Mouse (Mus musculus): ENCODE data around the gene Ints3. TPM values are rescaled to one million over a fixed set of nuclear protein-coding genes. Genes with fewer than 3 reads are reported as not detected.

The Ints3 gene
- 29.1 and 32.6 TPM in 2 replicates for polyA plus RNA-seq (2015; fragmentation: Nextera tagmentation; extraction: Ambion mirVana)

DNA sequence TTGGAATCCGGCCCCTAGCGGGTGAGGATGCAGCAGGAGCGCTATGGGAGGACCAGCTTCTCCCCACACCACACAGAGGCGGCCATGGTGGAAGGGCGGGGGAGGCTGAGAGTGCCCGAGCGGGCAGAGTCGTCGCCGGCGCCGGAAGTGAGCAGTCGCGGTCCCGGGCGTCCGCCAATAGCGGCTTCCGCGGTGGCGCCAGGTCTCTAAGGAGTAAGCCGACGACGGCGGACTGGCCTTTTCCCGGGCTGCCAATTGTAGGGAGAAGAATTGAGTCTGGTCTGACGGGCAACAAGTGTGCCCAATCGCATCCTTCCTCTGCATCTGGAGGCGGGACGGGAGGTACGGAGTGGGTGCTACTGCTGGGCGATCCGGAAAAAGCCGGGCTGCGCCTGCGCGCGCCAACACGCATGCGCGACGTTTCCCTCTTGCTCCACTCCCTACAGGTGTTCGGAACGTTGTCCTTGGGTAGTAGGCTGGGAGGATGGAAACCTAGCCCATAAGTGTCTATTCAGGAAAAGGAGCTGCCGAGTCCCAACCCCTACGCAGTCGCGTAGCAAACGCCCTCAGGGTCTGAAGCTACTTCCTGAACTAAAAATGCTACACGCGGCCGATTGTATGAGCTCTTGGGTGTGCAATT lies at the start of gene Ints3:
Ints3 (minus strand) TSS at position 242 of the 640 bp plus-strand sequence.
- under 1% methylated on average over 52 of the region's 52 CpGs for WGBS
- H3K36me3 ChIP-seq, result 0 out of 2 replicates have a peak, but pooled peaks cover 7% of the 10 kb centered on the region
- H3K4me1 ChIP-seq (replicated peaks), result peaks cover 37% of the 10 kb centered on the region
- peak within 1 kb of the TSS; percentile 96 for H3K27ac ChIP-seq
- H3K4me3 ChIP-seq (replicated peaks), result peak within 1 kb of the TSS; percentile 90
- peak; percentile 100 for ATAC-seq
- H3K9ac ChIP-seq (replicated peaks), result peak within 1 kb of the TSS; percentile 95
- H3K27me3 ChIP-seq, result no peaks in the 10 kb centered on the region
- H3K9me3 ChIP-seq, result no peaks in the 10 kb centered on the region
- peak within 1 kb of the TSS; percentile 99 for H3K4me2 ChIP-seq (replicated peaks)

GRCm38 (mm10) chr3:90475831-90476611 lies 42.6 kb upstream of the Ints3 start, which contains the start of gene Ilf2:
Gene Ilf2 (plus strand): TSS chr3:90476126.
- Histone ChIP-seq H3K36me3 (peaks cover 33% of the 10 kb centered on the region), H3K27me3 (no peaks in the 10 kb centered on the region), H3K9ac (replicated peaks) (peak within 1 kb of the TSS; percentile 87), H3K27ac (peak within 1 kb of the TSS; percentile 90), H3K4me2 (replicated peaks) (peak within 1 kb of the TSS; percentile 78), H3K4me3 (replicated peaks) (peak within 1 kb of the TSS; percentile 84), H3K4me1 (replicated peaks) (peaks cover 17% of the 10 kb centered on the region), H3K9me3 (no peaks in the 10 kb centered on the region)
- ATAC-seq, result peak; percentile 100
- WGBS, result under 1% methylated on average over 45 of the region's 45 CpGs

- peak; percentile 25; the same call in 1 of the 2 replicates for ATAC-seq
- Histone ChIP-seq H3K36me3 (peaks cover 25% of the 10 kb centered on the region), H3K4me1 (replicated peaks) (peaks cover 17% of the 10 kb centered on the region), H3K27ac (no peak overlapping the region), H3K4me3 (replicated peaks) (peak overlapping the region; percentile 31), H3K9ac (replicated peaks) (no peak overlapping the region), H3K27me3 (no peaks in the 10 kb centered on the region), H3K4me2 (replicated peaks) (0 out of 2 replicates have a peak overlapping the region, but pooled peaks have one; percentile 29), H3K9me3 (no peaks in the 10 kb centered on the region)
- WGBS, result 43% methylated on average over 16 of the region's 16 CpGs
These were observed 41.9 kb upstream of the Ints3 start for GRCm38 (mm10) chr3:90475151-90475830.

DNA sequence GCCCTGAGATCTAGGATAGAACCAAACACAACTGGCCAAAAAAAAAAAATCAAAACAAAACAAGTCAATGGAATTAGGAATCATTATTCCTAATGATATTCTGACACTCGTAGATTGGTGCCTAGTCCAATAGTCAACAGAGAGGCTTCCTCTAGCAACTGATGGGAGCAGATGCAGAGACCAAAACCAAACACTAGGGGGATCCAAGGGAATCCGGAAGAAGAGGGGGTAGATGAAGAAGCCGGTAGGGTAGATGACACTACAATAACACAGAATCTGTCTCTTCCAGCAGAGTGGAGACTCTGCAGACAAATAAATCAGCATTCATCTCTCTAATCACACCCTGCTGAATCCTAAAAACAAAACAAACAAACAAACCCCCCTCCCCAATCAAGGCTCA lies 38.8 kb upstream of the Ints3 start:
- Histone ChIP-seq H3K4me2 (replicated peaks) (no peak overlapping the region), H3K9ac (replicated peaks) (no peak overlapping the region), H3K9me3 (no peaks in the 10 kb centered on the region), H3K4me3 (replicated peaks) (no peak overlapping the region), H3K4me1 (replicated peaks) (peaks cover 5% of the 10 kb centered on the region), H3K27ac (no peak overlapping the region), H3K27me3 (no peaks in the 10 kb centered on the region), H3K36me3 (no peaks in the 10 kb centered on the region)
- WGBS, result 38% methylated on average over 3 of the region's 3 CpGs
- ATAC-seq, result no peak

GRCm38 (mm10) chr3:90467618-90468300 lies 34.3 kb upstream of the Ints3 start:
- ATAC-seq, result no peak
- Histone ChIP-seq H3K4me2 (replicated peaks) (no peak overlapping the region), H3K4me3 (replicated peaks) (no peak overlapping the region), H3K9me3 (no peaks in the 10 kb centered on the region), H3K9ac (replicated peaks) (no peak overlapping the region), H3K27me3 (peaks cover 36% of the 10 kb centered on the region), H3K4me1 (replicated peaks) (peaks cover 14% of the 10 kb centered on the region), H3K27ac (no peak overlapping the region), H3K36me3 (no peaks in the 10 kb centered on the region)
- 93% methylated on average over 10 of the region's 10 CpGs for WGBS

DNA sequence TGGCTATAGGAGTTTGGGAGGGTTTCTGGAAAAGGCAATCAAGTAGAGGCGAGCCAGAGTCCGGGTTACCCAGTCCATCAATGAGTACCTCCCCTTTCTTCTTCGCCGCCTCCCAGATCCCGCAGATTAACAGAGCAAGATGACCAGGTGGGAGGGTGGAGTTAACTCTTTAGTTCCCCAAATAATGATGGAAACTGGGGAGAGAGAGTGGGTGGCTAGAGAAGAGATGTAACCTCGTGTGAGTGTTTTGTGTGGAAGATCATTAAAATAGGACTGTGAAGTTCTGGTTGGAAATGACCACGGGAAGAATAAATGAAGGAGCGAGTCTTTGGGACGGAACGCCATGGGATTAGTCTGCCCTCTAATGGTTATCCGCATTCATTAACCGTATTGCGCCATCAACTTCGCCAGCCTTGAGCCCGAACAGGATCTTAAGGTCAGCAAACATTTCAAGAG lies 32.9 kb upstream of the Ints3 start:
- H3K4me1 ChIP-seq (replicated peaks), result peaks cover 14% of the 10 kb centered on the region
- ATAC-seq, result peak; percentile 49
- WGBS, result 1% methylated on average over 15 of the region's 15 CpGs

GRCm38 (mm10) chr3:90465686-90466310 lies 32.4 kb upstream of the Ints3 start, which contains the start of gene Npr1:
Gene Npr1 (minus strand): TSS chr3:90465866.
- H3K27me3 ChIP-seq, result peaks cover 55% of the 10 kb centered on the region
- H3K36me3 ChIP-seq, result no peaks in the 10 kb centered on the region
- peak; percentile 61 for ATAC-seq
- peaks cover 14% of the 10 kb centered on the region for H3K4me1 ChIP-seq (replicated peaks)
- H3K9me3 ChIP-seq, result no peaks in the 10 kb centered on the region
- peak within 1 kb of the TSS; percentile 58 for H3K4me3 ChIP-seq (replicated peaks)
- under 1% methylated on average over 37 of the region's 49 CpGs for WGBS
- no peak within 1 kb of the TSS for H3K27ac ChIP-seq
- H3K9ac ChIP-seq (replicated peaks), result peak within 1 kb of the TSS; percentile 57
- peak within 1 kb of the TSS; percentile 89 for H3K4me2 ChIP-seq (replicated peaks)

More for the DNA sequence above, 32.9 kb upstream of the Ints3 start:
- Histone ChIP-seq H3K27me3 (peaks cover 50% of the 10 kb centered on the region), H3K9ac (replicated peaks) (peak overlapping the region; percentile 57), H3K4me2 (replicated peaks) (peak overlapping the region; percentile 89), H3K36me3 (no peaks in the 10 kb centered on the region), H3K27ac (no peak overlapping the region), H3K9me3 (no peaks in the 10 kb centered on the region), H3K4me3 (replicated peaks) (peak overlapping the region; percentile 58)

DNA sequence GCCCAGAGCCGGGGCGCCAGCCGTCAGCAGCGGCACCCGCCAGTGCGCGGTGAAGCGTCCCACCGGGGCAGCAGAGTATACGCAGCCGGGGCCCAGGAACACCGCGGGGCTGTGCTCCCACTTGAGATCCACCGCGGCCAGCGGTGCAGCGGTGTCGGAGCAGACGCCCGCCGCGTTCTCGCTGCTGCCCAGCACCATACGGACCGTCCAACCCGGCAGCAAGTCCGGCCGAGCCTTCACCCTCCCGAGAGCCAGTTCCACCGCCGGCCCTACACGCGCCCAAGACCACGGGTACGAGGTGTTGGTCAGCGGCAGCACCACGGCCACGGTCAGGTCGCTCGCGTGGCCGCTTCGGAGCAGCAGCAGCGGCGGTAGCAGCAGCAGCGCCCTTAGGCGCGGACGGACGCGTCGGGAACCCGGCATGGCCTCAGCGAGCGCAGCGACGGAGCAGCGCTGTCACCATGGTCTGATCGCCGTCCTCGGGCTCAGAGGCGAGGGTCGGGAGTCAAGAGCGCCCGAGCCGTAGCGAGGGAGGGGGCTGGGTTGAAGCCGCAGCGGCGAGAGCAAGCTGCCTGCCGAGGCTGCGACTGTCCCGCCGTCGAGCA lies 31.8 kb upstream of the Ints3 start:
- Histone ChIP-seq H3K27ac (no peak overlapping the region), H3K4me2 (replicated peaks) (peak overlapping the region; percentile 89), H3K27me3 (peaks cover 58% of the 10 kb centered on the region), H3K9ac (replicated peaks) (peak overlapping the region; percentile 57), H3K4me3 (replicated peaks) (peak overlapping the region; percentile 58), H3K4me1 (replicated peaks) (peaks cover 14% of the 10 kb centered on the region), H3K36me3 (no peaks in the 10 kb centered on the region), H3K9me3 (no peaks in the 10 kb centered on the region)
- under 1% methylated on average over 75 of the region's 75 CpGs for WGBS
- peak; percentile 64 for ATAC-seq

- Histone ChIP-seq H3K36me3 (no peaks in the 10 kb centered on the region), H3K9me3 (no peaks in the 10 kb centered on the region), H3K4me1 (replicated peaks) (peaks cover 14% of the 10 kb centered on the region), H3K4me2 (replicated peaks) (peak overlapping the region; percentile 89), H3K27ac (no peak overlapping the region), H3K4me3 (replicated peaks) (peak overlapping the region; percentile 58), H3K27me3 (peaks cover 58% of the 10 kb centered on the region), H3K9ac (replicated peaks) (0 out of 2 replicates have a peak overlapping the region, but pooled peaks have one; percentile 57)
- ATAC-seq, result no peak; the same call in 1 of the 2 replicates
- 12% methylated on average over 37 of the region's 37 CpGs for WGBS
These were observed 31.2 kb upstream of the Ints3 start for GRCm38 (mm10) chr3:90464552-90465080.

DNA sequence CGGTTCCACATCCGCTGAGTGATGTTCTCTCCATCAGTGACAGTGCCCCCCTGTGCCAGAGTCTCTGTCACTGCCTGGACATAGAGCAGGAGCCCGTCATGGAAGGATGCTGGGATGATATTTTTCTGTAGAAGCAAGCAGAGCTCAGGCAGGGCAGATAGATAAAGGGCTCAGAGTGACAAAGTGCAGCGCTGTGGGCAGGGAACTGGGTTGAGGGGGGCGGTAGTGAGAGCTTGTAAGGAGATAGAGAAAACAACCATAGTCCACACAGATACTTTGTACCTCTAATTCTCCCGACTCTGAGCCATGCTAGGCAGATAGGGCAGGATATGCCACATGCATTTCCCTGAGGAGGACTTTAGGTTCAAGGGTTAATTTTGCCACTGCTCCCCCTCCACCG lies 29.2 kb upstream of the Ints3 start:
- Histone ChIP-seq H3K27me3 (peaks cover 58% of the 10 kb centered on the region), H3K4me3 (replicated peaks) (no peak overlapping the region), H3K9ac (replicated peaks) (no peak overlapping the region), H3K27ac (no peak overlapping the region), H3K4me1 (replicated peaks) (peaks cover 14% of the 10 kb centered on the region), H3K36me3 (no peaks in the 10 kb centered on the region), H3K4me2 (replicated peaks) (no peak overlapping the region), H3K9me3 (no peaks in the 10 kb centered on the region)
- ATAC-seq, result no peak
- WGBS, result 23% methylated on average over 7 of the region's 7 CpGs
